Mouse (Mus musculus): ENCODE results near the gene Gabre.

The Gabre gene

DNA sequence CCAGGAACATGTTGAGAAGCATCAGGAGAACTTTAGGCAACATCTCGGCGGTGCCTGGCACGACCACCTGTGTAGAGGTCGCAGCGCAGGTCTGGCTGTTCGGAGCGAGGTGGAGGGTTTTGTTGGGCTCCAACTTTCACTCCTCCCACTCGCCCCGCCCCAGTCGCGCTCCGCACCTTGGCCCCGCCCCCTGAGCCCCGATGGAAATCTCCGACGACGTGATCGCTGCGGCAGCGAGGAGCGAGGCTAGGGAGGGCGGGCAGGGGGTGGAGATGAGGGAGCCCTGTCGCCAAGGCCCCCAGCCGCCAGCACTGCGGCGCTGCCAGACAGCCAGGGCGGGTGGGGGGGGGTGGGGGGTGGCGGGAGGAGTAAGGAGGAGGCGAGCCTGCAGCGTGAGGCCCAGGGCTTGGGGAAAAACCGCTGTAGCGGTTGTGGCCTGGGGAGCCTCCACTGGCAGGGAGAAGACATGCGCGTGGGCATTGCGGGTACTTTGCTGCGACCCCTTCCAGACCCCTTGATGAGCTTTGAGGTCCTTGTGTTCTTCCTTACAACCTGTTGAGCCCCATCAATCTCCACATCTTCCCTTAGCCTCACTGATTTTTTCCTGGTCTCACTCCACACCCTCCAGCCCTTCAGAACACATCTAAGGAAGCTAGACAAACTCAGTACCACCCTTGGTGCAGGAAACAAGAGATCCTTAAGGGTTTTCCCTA lies at the start of gene Gabre:
Gene Gabre, minus strand, starts transcription at position 145 of the 713 bp plus-strand sequence.
- no peak for DNase-seq (ENCODE audit: low read depth)

DNA sequence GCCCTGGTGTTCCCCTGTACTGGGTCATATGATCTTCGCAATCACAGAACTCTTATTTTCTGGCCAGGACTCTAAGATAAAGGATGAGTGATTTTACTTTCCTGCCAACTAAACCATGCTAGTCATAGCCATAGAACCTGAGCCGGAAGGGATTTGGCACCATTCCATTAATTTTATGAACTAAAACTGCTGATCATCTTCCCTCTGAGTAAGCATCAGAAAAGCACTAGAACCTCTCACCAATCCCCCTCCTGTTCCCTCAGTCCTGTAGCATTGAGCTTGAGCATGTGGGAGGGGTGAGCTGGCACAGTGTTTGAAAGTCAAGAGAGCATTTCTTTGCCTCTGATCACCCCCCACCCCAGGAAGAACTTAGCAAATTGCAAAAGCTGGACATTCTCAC lies 23.2 kb upstream of the Gabre start:
- DNase-seq (ENCODE audit: low read depth) = no peak

DNA sequence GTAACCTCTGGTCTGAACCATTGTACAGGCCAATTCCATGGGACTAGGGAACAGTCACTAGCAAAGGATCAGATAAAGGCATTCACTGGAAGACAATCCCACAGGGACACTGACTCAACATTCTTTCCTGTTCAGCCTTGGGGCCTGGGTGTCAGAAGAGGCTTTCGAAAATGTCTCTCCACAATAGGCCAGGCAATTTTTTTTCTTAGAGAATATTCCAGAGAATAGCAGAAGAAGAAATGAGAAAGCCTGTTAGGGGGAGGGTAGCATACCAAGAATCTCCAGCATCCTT lies 715 bp upstream of the Gabre start:
- DNase-seq (ENCODE audit: low read depth) = no peak

DNA sequence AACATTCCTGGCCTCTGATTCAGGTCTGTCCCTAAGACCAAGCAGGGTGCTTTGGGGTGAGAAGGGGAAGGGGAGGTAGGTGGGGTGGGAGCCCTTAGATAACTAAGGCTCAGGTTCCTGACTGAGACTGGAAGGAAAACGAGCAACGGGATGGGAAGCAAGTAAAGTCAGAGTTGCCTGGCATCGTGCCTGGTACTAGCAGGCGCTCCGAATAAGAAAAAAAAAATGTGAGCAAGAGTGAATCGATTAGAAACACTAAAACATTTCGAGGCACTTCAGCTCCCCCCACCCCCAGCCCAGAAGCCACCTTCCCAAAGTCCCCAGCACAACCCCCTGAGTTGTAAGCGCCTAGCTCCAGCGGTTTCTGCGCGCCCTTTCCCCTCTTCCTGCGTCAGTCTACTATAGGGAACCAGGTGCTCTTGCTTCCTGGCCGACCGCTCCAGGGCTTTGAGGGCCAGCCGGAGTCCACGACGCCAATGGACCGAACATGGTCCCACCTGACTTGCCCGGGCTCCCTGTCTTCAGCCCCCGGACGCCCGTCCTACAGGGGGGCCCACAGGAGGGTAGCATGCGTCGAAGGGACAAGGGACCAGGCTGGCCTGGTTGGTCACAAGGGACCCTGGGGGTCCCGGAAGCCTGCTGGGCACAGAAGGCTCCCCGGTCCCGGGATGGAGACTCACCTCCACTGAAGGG lies 491 bp downstream of the Gabre start:
- no peak for DNase-seq (ENCODE audit: low read depth)

DNA sequence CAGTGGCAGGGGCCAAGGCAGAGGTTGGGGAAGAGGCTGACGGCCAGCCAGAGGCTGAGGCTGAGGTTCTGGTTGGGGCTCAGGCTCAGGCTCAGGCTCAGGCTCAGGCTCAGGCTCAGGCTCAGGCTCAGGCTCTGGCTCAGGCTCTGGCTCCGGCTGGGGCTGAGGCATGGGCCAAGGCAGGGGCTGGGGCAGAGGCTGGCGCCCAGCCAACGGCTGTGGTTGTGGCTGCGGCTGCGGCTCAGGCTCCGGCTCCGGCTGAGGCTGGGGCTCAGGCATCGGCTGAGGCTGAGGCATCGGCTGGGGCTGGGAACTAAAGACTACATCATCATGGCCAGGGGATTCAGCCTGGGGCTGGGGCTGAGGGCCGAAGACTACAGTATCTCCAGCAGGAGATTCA lies 4.0 kb downstream of the Gabre start:
- no peak for DNase-seq (ENCODE audit: low read depth)

DNA sequence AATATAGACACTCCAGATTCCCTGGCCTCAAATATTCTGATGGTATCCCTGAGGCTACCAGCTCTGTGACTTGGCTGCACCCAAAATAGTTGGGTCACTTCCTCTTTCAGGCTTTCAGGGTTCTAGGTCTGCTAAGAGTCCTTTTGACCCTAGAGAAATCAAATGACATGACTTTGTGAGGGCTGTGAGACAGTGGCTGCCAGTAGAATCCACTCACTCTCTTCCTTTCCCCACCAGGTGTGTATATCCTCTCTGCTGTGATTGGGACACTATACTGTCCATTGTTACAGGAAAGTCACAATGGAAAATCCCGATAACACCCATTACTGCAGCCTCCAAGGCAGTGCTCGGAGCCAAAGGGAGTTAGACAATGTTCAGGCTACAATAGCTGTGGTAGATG lies 52.9 kb downstream of the Gabre start, which contains the start of gene Magea4:
Gene Magea4, plus strand, starts transcription at position 301 of the 400 bp plus-strand sequence.
- DNase-seq (ENCODE audit: low read depth) = no peak
